Mouse (Mus musculus): ENCODE results near the gene Dpp4. TPM values are rescaled to one million over a fixed set of nuclear protein-coding genes. Genes with fewer than 3 reads are reported as not detected.
A peak's percentile ranks its signal among the peaks of the same experiment; 100 is the strongest.

Dpp4 gene
- polyA plus RNA-seq, 1 experiment from 2014 or later = 41.8 TPM

- WGBS = 87% methylated on average over 6 of the region's 6 CpGs
- TF ChIP-seq CTCF (IDR thresholded peaks at IDR 0.05) = no peak
- no peak for TF ChIP-seq EP300 (IDR thresholded peaks at IDR 0.05)
- no peak for ATAC-seq
Observed at GRCm38 (mm10) chr2:62454033-62454432, 42.0 kb upstream of the Dpp4 start.

GRCm38 (mm10) chr2:62450364-62450763 is 38.3 kb upstream of the Dpp4 start:
- Histone ChIP-seq H3K36me3 (ENCODE audit: insufficient read depth, low read length) (no peaks in the 10 kb centered on the region), H3K27ac (ENCODE audit: low read length) (no peak overlapping the region), H3K4me1 (ENCODE audit: insufficient read depth, low read depth, low read length) (no peaks in the 10 kb centered on the region), H3K4me2 (replicated peaks; ENCODE audit: low read depth, low read length) (no peak overlapping the region), H3K4me3 (ENCODE audit: low read depth, low read length) (no peak overlapping the region), H3K27me3 (replicated peaks; ENCODE audit: insufficient read depth, low read length) (no peaks in the 10 kb centered on the region), H3K9ac (replicated peaks; ENCODE audit: low read depth) (no peak overlapping the region), H3K9me3 (ENCODE audit: low read length) (no peaks in the 10 kb centered on the region)
- no peak for TF ChIP-seq CTCF (IDR thresholded peaks at IDR 0.05)
- no peak for TF ChIP-seq EP300 (IDR thresholded peaks at IDR 0.05)
- 84% methylated on average over 6 of the region's 6 CpGs for WGBS
- DNase-seq (ENCODE audit: low spot score) (no peak), ATAC-seq (no peak)

More at GRCm38 (mm10) chr2:62454033-62454432, 42.0 kb upstream of the Dpp4 start:
- H3K9me3 ChIP-seq (ENCODE audit: low read length) = no peaks in the 10 kb centered on the region
- H3K4me3 ChIP-seq (ENCODE audit: low read depth, low read length) = no peak overlapping the region
- H3K9ac ChIP-seq (replicated peaks; ENCODE audit: low read depth) = no peak overlapping the region
- H3K27ac ChIP-seq (ENCODE audit: low read length) = no peak overlapping the region
- no peak for DNase-seq (ENCODE audit: low spot score)
- no peak overlapping the region for H3K4me2 ChIP-seq (replicated peaks; ENCODE audit: low read depth, low read length)
- no peaks in the 10 kb centered on the region for H3K27me3 ChIP-seq (replicated peaks; ENCODE audit: insufficient read depth, low read length)
- H3K4me1 ChIP-seq (ENCODE audit: insufficient read depth, low read depth, low read length) = no peaks in the 10 kb centered on the region
- H3K36me3 ChIP-seq (ENCODE audit: insufficient read depth, low read length) = no peaks in the 10 kb centered on the region

- WGBS = 63% methylated on average over 5 of the region's 5 CpGs
- no peak overlapping the region for H3K4me2 ChIP-seq (replicated peaks; ENCODE audit: low read depth, low read length)
- H3K27ac ChIP-seq (ENCODE audit: low read length) = no peak overlapping the region
- H3K4me3 ChIP-seq (ENCODE audit: low read depth, low read length) = no peak overlapping the region
- no peak for DNase-seq (ENCODE audit: low spot score)
- TF ChIP-seq EP300 (IDR thresholded peaks at IDR 0.05) = no peak
- no peak for TF ChIP-seq CTCF (IDR thresholded peaks at IDR 0.05)
- H3K4me1 ChIP-seq (ENCODE audit: insufficient read depth, low read depth, low read length) = no peaks in the 10 kb centered on the region
- no peak for ATAC-seq
- H3K27me3 ChIP-seq (replicated peaks; ENCODE audit: insufficient read depth, low read length) = no peaks in the 10 kb centered on the region
- no peak overlapping the region for H3K9ac ChIP-seq (replicated peaks; ENCODE audit: low read depth)
- H3K36me3 ChIP-seq (ENCODE audit: insufficient read depth, low read length) = no peaks in the 10 kb centered on the region
- no peaks in the 10 kb centered on the region for H3K9me3 ChIP-seq (ENCODE audit: low read length)
Observed at GRCm38 (mm10) chr2:62449692-62450346, 37.8 kb upstream of the Dpp4 start.

- DNase-seq (ENCODE audit: low spot score) (peak; percentile 62), ATAC-seq (peak; percentile 85)
- 44% methylated on average over 13 of the region's 13 CpGs for WGBS
- Histone ChIP-seq H3K36me3 (ENCODE audit: insufficient read depth, low read length) (no peaks in the 10 kb centered on the region), H3K4me1 (ENCODE audit: insufficient read depth, low read depth, low read length) (no peaks in the 10 kb centered on the region), H3K4me2 (replicated peaks; ENCODE audit: low read depth, low read length) (peak overlapping the region; percentile 34), H3K27ac (ENCODE audit: low read length) (no peak overlapping the region), H3K4me3 (ENCODE audit: low read depth, low read length) (peak overlapping the region; percentile 6; the same call in 1 of the 2 replicates), H3K27me3 (replicated peaks; ENCODE audit: insufficient read depth, low read length) (no peaks in the 10 kb centered on the region), H3K9me3 (ENCODE audit: low read length) (no peaks in the 10 kb centered on the region), H3K9ac (replicated peaks; ENCODE audit: low read depth) (no peak overlapping the region)
- TF ChIP-seq EP300 (IDR thresholded peaks at IDR 0.05) = no peak
- no peak for TF ChIP-seq CTCF (IDR thresholded peaks at IDR 0.05)
Observed at GRCm38 (mm10) chr2:62440802-62441544, 28.9 kb upstream of the Dpp4 start.

GRCm38 (mm10) chr2:62440083-62440482 is 28.1 kb upstream of the Dpp4 start:
- Histone ChIP-seq H3K9me3 (ENCODE audit: low read length) (no peaks in the 10 kb centered on the region), H3K27me3 (replicated peaks; ENCODE audit: insufficient read depth, low read length) (no peaks in the 10 kb centered on the region), H3K9ac (replicated peaks; ENCODE audit: low read depth) (no peak overlapping the region), H3K36me3 (ENCODE audit: insufficient read depth, low read length) (no peaks in the 10 kb centered on the region), H3K4me3 (ENCODE audit: low read depth, low read length) (no peak overlapping the region), H3K27ac (ENCODE audit: low read length) (no peak overlapping the region), H3K4me1 (ENCODE audit: insufficient read depth, low read depth, low read length) (no peaks in the 10 kb centered on the region), H3K4me2 (replicated peaks; ENCODE audit: low read depth, low read length) (no peak overlapping the region)
- no peak for TF ChIP-seq EP300 (IDR thresholded peaks at IDR 0.05)
- no peak for TF ChIP-seq CTCF (IDR thresholded peaks at IDR 0.05)
- ATAC-seq (no peak), DNase-seq (ENCODE audit: low spot score) (no peak)
- WGBS = 71% methylated on average over 4 of the region's 4 CpGs

- Histone ChIP-seq H3K36me3 (ENCODE audit: insufficient read depth, low read length) (no peaks in the 10 kb centered on the region), H3K9ac (replicated peaks; ENCODE audit: low read depth) (no peak overlapping the region), H3K4me1 (ENCODE audit: insufficient read depth, low read depth, low read length) (no peaks in the 10 kb centered on the region), H3K27me3 (replicated peaks; ENCODE audit: insufficient read depth, low read length) (no peaks in the 10 kb centered on the region), H3K4me2 (replicated peaks; ENCODE audit: low read depth, low read length) (no peak overlapping the region), H3K4me3 (ENCODE audit: low read depth, low read length) (no peak overlapping the region), H3K9me3 (ENCODE audit: low read length) (no peaks in the 10 kb centered on the region), H3K27ac (ENCODE audit: low read length) (no peak overlapping the region)
- 79% methylated on average over 8 of the region's 8 CpGs for WGBS
- TF ChIP-seq EP300 (IDR thresholded peaks at IDR 0.05) (no peak), CTCF (IDR thresholded peaks at IDR 0.05) (no peak)
- DNase-seq (ENCODE audit: low spot score) = no peak
- no peak for ATAC-seq
Observed at GRCm38 (mm10) chr2:62431245-62431795, 19.3 kb upstream of the Dpp4 start.
